Mouse (Mus musculus) liver, embryonic 14.5 days (tissue): ENCODE data around the gene Gm4884.
"Not testable (repeated sequence)": the region's sequence is repeated elsewhere in the genome, so short reads cannot be mapped to it uniquely, and the experiment has no call there.

Experiments
- CTCF ChIP-seq: IDR thresholded peaks from 2 replicates; pipeline ENCODE4 v1.5.1; 2016; ENCODE audit warnings: antibody characterized with exemption, low read depth, control low read depth
- EP300 ChIP-seq: IDR thresholded peaks from 2 replicates; pipeline ENCODE4 v1.6.1; 2016; ENCODE audit warnings: antibody characterized with exemption, low read depth

- not testable (repeated sequence) for TF ChIP-seq CTCF, EP300
Observed at GRCm38 (mm10) chr7:41044058-41044457, 11.5 kb downstream of the Gm4884 start.
